ENCODE assay signal across 18 mouse cellular contexts in genomic region chr9:43229398-43229895, GRCm38 (mm10). TPM values are rescaled to one million over a fixed set of nuclear protein-coding genes. Genes with fewer than 3 reads are reported as not detected.
"Had no signal": no experiment of that assay in that cellular context is flagged by ENCODE, and none has a peak within 500 bp of the region (broad histone marks: within the 10 kb centered on the region; RNA-seq: fewer than 3 reads in every experiment).

No protein-coding gene starts in this region.

- H3K27me3 ChIP-seq: limb, embryonic 13.5 days; liver, embryonic 15.5 days had no signal

- DNase-seq: kidney, adult 18-20 months; kidney, postnatal 10 days; kidney, postnatal 4 days; left cerebral cortex, postnatal 4 days; lung, embryonic 14.5 days; lung, postnatal 10 days; right cerebral cortex, postnatal 25 days; thymus, adult 2 months; thymus, postnatal 25 days had no signal

- H3K36me3 ChIP-seq: midbrain, embryonic 12.5 days had no signal

- H3K9ac ChIP-seq: limb, embryonic 13.5 days; liver, embryonic 15.5 days; lung, embryonic 14.5 days; midbrain, embryonic 12.5 days had no signal

- ATAC-seq: midbrain, embryonic 16.5 days had no signal

- H3K4me2 ChIP-seq: limb, embryonic 13.5 days; liver, embryonic 15.5 days; lung, embryonic 14.5 days; midbrain, embryonic 12.5 days had no signal

- H3K4me3 ChIP-seq: limb, embryonic 13.5 days; liver, embryonic 15.5 days; megakaryocyte, embryonic 14.5 days; midbrain, embryonic 12.5 days had no signal

- H3K27ac ChIP-seq: limb, embryonic 13.5 days; macrophage; midbrain, embryonic 12.5 days had no signal

- H3K9me3 ChIP-seq: limb, embryonic 13.5 days; liver, embryonic 15.5 days; megakaryocyte, embryonic 14.5 days; midbrain, embryonic 12.5 days had no signal

RNA-seq across cellular contexts. Expression of gene Pou2f3, which starts 19.3 kb away (rescaled TPM):
- total RNA-seq: layer of hippocampus, postnatal 14 days; left cerebral cortex, postnatal 10 days; left cerebral cortex, postnatal 4 days had no signal
- polyA plus RNA-seq: liver, embryonic 15.5 days; macrophage; midbrain, embryonic 12.5 days; midbrain, embryonic 16.5 days; neural tube, embryonic 14.5 days had no signal
